Mouse (Mus musculus) heart, postnatal 36 days (tissue): ENCODE measurements at regions not wholly inside any gene's neighbourhood (a gene's known extent, or its start where the extent isn't known, plus 50 kb on each side); places are given as distances from the start of the nearest gene placed in this dataset.

Source experiments
- DNase-seq, 2 experiments: peaks; one replicate each; pipeline ENCODE4 v3.0.0; 2021 to 2022
- intact Hi-C: fragments of 180-260 bp; cut with DNase I; formaldehyde crosslinking; loops from one replicate; pipeline ENCODE4 v1.15.1; 2025

DNA sequence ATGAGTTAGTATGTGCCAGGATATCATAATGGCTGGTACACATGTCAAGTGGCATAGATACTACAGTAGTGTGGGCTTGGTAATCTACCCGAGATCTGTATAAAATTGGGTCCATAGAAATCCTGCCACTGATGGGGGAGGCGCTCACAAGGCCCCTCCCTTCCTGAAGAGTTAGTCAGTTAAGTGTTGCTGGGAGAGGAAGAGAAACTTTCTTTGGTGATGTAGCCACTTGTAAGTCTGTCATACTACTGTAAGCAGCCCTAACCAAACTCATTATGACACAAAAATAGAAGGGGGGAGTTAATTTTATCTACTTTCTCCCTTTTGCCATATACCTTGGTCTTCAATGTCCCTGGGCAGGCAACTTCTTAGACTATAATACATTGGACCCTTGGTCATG is 316.3 kb downstream of the Setd4 start:
- no peak for DNase-seq
- intact Hi-C loops = no loop called here

DNA sequence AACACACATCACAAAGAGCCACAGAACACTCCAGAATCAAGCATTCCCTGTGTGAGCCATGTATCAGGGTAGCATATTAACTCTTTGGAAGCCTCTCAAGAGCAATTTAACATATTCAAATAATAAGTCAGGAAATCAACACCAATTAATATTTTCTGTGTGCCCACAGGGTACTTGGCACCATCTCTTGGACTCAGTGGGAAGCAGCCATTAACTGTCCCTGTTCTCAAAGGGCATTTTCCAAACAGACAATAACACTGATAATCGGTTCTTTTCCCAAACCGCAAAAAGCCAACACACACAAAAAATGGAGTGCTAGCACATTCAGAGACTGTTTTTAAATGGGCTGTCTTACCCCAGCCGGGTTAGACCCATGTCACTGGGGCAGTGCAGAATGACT is 317.0 kb downstream of the Setd4 start:
- intact Hi-C loops = no loop called here
- no peak for DNase-seq

DNA sequence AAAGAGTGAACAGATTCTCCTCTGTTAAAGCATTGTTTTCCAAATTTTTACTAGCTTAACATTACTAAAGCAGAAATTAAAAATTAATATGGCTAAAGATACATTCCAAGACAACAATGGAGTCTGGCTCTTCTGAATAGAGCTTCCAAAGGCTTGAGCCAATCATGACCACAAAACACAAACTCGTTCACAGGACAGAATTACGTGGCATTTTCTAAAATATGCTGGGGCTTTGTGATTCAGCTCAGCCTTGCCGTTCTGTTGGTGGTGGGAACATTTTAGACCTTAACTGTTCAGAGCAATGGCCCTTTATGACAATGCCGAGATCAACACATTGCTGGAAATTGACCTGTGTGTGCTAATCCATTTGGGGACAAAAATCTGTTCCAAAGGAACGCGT is 318.7 kb downstream of the Setd4 start:
- no peak for DNase-seq
- intact Hi-C loops = no loop called here

DNA sequence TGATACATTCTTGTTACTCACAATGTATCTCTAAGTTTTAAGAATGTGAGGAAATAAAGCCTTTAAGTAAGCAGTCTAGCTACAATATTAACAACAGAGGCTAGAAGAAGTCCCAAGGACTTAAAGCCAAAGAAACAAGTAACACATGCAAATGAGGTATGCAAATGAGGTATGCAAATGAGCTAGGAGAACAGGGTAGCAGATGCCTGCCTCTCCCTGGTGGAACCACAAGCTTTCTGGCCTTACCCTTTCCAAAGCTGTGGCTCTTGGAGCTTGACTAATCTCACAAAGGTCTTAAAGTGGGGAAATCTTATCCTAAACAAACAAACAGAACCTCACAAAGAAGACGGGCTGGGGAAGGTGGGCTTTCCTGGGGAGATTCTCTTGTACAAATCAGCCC is 322.1 kb downstream of the Setd4 start:
- intact Hi-C loops = no loop called here
- no peak for DNase-seq

DNA sequence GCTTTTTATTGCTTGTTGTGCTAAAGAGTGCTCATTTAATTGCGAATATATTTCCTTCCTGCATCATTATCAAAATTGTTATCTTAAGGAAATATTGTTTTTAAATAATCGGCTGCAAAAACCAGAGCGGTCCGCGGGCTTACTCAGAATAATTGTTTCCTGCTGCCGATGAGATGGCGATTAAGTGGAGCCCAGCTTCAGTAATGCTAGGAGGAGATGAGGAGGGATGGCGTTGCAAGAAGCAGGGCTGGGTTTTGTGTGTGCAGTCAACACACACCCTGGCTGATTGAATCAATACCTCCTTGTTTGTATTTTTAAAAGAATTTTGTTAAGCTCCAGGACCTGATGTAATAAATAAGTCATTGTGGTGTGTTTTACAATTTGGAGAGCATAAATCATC is 331.2 kb downstream of the Setd4 start:
- no peak for DNase-seq
- intact Hi-C loops = no loop called here

DNA sequence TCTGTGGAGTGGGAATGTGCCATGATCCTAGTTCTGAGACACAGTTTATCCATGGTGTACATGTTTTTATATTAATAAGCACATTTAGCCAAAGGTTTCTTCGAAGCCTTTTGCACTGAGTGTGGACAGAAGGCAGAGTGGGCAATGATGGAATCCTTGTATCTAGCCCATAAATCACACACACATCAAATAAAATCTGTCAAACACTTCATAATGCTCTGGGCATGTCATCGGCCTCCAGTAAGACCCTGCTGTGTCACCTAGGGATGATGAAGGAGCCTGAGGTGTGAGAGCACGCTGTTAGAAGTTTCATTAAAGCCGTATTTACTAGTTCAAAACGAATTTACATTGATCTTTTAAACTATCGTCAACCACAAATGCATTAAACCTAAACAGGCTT is 331.7 kb downstream of the Setd4 start:
- intact Hi-C loops = no loop called here
- DNase-seq = no peak

DNA sequence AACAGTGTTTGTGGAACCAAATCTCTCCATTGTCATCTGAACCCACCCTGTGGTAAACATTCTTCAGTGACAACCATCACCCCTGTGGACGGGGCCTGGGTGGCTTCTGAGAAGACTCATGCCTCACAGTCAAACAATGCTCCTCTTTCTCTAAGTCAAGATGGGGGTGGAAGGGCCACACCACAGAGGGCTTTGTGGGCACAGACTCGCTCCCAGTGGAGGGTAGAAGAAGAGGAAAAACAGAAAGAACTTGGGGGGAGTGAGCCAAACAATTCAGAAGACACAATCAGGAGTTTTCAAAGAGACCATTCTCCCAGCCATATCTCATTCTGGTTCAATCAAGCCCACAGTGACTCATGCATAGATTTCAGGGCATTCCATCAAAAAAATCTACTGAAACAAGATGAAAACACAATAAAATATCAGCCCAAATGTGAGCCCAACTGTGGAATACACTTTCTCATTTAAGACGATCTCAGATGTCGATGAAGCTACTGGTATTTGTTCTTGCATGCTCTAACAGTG is 339.7 kb downstream of the Setd4 start:
- intact Hi-C loops = no loop called here
- DNase-seq = no peak

DNA sequence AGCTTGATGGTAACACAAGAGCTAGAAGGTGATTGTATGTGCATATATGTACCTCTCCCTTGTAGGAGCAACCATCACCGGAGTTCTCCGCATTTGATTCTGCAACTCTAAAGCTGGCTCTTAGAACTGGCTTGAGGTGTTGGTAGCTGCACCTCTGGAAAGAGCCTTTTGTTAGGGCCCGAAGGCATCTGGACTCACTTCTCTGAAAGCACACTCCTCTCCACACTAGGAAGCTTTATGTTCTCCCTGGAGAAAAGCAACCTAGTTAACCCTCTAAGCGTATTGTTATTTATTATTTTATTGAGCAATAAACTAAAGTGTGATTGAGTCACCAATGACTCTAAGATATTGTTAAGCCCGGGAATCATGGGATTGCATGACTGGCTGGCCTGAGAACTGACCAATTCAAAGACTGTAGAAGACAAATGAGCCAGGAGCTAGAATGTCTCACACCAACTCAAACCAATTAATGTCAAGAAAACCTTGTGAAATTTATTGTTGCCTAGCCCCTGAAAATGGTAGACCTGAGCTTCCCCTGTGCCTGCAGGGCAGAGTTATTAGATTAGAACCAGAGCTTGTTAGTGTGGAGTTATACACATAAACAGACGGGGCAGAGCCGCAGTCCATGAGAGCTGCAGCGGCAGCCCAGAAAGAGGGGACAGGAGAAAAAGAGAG is 340.6 kb downstream of the Setd4 start:
- DNase-seq = no peak
- intact Hi-C loops = no loop called here

DNA sequence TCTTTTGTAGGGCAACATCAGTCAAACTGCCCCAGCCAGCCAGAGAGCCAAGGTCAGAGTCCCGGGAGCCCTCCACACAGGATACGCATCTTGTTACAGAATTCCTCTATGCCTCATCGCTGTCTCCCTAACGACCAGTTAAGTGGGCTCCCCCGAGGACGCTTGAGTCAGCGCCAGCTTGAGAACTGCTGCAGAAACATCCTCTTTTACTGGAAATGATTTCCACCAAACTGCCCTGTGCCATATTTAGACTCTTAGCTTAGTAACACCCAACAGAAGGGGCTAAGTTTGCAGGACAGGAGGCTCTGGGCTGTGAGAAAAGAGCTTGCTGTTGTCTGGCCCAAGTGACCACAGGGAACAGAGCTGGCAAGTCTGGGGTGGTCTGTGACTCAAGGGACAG is 357.0 kb downstream of the Setd4 start:
- DNase-seq = peak in 1 of 2 experiments; percentile 4
- intact Hi-C loops = no loop called here

DNA sequence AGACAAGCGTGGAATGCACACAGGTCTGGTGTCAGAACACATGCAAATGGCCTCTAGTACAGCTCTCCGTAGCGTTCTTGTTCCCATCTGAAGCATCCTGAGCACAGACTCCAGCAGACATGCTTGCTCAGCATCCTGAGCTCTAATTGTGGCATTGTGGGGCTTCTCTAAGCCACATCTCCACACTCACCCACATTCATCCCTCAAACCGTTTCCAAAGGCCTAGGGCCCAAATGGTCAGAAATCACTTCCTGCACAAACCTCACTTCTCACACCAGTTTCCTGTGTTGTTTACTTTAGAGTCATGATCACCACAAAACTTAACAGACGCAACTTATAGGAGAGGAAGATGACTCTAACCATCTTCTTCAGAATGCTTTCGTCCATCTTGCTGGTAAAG is 358.1 kb downstream of the Setd4 start:
- DNase-seq = no peak
- intact Hi-C loops = no loop called here

DNA sequence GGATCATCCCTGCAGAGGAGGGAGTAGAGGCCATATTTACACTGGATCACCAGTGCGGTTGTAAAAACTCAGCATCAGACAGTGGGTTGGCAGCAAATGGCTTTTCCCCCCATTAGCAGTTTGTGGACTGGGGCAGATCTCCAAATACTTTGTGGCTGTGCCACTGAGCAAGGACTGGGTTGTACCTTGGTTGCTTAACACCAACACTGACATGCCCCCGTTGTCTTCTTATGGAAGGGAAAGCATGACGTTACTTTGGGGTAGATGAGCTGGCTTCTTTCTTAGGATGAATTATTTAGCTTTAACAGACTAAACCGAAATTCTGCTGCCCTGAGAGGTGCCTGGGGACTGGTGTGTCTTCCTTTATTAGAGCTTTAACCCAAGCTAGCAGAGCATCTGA is 365.0 kb downstream of the Setd4 start:
- intact Hi-C loops = no loop called here
- no peak for DNase-seq

DNA sequence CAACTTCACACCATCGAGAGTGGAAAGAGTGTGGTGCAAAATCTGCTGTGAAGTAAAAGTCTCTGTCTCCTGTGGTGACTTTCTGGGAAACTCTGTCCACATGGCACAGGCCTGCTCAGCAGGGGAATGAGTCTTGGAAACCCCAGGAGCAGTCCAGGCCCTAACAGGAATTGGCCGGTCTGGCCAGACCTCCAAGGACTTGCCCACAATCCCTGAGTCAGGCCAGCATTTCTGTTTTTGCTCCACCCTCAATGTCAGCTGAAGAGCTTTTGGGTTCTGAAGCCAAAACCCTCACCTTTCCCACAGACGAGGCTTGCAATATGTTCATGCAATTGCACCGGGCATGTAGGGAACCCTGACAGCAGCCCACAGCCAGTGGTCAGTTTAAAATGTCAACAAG is 365.5 kb downstream of the Setd4 start:
- intact Hi-C loops = no loop called here
- DNase-seq = no peak

DNA sequence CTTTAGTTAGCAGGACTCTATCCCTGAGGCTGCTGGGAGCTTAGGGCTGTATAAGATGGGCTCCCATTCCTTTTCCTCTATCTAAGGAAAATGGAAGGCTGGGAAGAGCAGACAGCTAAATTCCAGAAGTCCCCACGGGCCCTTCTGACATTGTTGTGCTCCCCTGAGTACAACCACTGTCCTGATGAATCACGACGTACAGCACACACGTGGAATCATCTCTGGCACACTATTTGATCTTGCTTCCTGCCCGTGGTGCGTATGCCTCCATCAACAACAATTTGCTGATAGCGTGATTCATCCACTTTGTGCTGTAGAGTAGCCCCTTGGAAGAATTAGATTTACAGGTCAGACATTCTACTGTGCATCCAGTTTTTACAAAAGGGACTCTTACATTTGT is 378.2 kb downstream of the Setd4 start:
- intact Hi-C loops = no loop called here
- no peak for DNase-seq

DNA sequence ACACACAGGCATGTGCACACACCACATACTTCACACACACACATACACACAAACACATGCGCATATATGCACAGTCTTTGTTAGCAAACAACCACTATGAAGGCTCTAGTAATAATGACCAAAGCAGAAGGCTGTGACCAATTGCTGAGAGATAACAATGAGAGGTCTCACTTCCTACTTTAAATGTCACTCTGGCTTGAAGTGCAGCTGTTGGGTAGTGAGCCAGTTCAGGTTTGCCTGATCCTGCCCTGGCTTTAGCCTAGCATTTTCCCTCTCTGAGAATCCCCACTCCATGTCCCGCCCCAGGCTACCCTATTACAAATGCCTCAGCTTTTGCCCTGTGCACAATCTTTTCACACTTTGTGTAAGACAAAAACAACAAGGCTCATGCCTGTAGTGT is 378.7 kb downstream of the Setd4 start:
- no peak for DNase-seq
- intact Hi-C loops = no loop called here

DNA sequence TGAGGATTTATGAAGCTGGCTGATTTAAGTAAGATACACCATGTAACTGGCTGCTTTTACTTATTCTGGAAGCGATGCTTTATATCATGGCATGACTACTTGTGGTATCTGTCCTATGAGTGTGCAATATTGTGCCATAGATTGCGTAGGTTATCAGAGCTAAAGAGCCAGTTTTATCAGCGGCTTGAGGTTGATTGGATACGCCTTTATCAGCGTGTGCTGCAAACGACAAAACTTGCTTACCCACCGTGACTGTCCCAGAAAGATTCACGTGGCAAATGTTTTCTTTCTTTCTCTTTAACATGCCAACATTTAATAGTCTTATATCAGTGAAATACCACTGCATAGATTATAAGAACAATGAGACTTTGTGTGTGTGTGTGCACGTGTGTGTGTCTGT is 384.1 kb downstream of the Setd4 start:
- DNase-seq = no peak
- intact Hi-C loops = no loop called here

DNA sequence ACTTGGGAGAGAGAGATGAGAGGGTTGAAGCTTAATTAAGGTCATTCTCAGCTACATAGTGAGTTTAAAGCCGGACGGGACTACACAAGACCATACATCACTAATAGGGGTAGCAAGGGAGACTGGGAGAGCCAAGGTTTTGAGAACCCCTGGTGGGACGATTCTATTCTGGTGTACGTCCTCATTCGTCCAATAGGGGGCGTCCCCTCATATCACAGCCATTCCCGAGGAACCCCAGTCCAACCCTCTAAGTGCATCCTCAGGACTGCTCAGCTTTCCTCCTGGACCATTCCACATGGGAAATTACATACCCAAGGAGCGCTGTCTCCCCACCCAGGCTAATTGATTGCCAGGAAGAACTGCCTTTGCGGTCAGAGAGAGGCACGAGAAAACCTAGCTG is 385.5 kb downstream of the Setd4 start:
- DNase-seq = no peak
- intact Hi-C loops = no loop called here

DNA sequence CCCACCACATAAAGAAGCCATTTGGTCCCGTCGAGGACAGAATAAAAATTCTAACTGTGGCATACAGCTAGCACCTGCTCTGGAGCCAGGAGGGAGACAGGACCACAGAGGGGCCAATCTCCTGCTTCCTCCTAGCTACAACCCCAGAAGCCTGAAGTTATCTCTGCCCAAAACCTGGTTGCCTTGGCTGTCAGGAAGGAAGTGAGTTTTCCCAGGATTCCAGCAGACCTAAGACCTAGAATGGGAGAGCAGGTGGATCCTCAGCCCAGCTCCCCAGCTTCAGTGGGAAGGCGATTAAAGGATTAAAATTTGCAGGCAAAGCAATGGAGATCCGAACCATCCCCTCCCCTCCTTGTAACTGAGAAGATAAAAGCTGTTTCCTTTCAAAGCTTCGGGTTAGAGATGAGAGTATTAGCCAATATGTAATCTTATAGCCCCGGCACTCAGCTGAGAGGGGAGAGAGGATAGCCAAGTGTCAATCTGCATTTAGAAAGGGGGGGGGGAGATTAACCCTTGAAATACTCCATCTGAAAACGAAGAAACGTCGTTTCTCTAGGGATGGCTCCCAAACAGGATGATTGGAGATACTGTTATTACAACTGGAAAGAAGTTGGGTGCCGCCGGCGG is 386.1 kb downstream of the Setd4 start:
- no peak for DNase-seq
- intact Hi-C loops = no loop called here

DNA sequence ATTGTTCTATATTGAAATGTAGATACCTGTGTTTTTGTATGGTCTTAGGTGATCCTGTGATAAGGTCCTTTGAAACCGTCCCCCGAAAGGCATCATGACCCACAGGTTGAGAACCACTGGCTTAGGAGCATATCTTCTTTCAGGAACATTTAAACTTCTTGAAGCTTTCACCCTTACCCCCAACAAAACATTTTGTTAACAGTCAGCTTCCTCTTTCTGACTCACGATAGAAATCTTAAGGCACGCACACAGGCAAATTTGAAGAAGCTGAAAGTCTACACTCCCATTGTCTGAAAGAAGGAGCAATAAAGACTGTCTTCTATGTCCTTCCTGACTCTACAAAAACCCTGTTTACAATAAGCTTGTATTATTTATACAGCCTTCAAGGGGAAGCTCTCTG is 388.2 kb downstream of the Setd4 start:
- DNase-seq = no peak
- intact Hi-C loops = no loop called here

DNA sequence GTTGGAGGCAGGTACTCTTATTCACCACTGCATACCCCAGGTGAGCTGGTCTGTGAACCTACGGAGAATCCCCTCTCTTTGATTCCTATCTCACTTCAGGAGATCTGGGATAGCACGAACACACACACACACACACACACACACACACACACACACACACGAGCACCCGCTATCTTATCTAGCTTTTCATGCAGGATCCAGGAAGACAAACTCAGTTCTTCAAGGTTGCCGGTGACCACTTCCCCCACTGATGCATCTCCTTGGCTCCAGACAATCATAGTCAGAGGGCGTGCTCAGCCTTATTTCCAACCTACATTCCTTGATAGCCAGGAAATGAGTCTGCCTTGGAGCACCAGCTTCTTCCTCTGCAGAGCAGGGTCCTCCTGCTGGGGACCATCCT is 387.7 kb upstream of the Runx1 start:
- no peak for DNase-seq
- intact Hi-C loops = no loop called here

DNA sequence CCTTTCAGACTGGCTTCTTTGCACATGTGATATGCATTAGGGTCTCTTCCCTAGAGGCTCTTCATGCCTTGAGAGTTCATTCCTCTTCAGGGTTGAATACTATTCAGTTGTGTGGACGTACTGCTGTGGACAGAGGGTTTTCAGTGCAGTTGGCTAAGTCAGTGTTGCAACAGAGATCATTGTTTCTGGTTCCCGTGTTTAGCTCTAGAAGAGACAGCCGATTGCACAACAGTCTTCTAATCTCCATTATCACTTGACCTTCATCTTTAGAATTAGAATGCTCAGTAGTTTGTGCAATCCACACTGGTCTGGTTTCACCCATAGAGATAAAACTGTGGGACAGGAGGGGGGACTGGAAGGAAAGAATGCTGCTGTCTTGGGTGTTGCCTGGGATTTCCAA is 381.7 kb upstream of the Runx1 start:
- intact Hi-C loops = no loop called here
- DNase-seq = no peak

DNA sequence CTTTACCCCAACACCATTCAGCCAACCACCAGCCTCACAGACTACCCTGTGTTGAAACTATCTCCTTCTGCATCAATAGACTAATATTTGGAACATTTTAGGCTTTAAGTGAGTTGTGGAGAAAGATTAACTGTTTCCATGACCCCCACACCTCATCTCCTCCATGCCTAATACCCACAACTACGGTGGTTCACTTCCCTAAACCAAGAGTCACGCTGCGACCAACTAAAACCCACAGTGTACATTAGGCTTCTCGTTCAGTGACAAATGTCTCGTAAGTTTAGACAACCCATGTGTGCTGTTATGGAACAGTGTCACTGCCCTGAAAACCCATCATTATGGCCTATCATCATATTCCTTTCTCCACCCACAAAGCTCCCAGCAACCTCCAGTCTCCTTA is 381.3 kb upstream of the Runx1 start:
- no peak for DNase-seq
- intact Hi-C loops = no loop called here

DNA sequence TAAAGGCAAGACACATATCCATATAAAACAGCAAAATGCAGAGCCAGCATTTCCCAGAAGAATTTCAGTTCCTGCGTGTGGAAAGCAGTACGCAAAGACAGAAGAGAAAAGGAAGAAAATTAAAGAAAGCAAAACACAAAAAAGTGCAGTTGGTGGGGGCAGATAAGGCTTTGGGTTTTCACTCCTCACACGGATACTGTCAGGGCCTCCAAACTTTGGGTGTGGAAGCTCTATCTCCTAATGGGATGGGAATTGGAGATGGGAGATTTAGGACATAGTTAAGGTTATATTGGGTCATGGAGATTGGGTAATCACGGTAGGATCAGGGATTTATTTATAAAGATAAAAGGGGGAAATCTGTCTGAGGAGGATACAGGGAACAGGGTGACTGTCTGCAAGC is 380.4 kb upstream of the Runx1 start:
- intact Hi-C loops = no loop called here
- no peak for DNase-seq

DNA sequence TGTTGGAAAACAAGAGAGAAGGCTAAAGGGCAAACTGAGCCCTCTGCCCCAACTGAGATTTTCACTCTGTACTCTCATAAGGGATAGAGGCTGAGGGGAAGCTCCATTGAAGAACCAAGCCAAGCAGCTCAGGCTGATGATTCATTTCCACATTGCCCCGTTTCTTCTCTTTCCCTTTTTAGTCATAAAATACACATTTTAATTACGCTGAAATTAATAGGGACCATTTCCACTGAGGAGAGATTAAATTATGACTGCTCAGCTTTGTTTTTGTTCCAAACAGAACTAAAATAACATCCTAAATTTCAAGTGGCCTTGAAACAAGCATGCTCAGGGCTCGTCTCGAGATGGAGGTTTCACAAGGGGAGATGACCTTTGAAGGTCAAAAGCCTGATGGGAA is 378.7 kb upstream of the Runx1 start:
- no peak for DNase-seq
- intact Hi-C loops = no loop called here
